Mouse (Mus musculus): ENCODE results near the gene Pde8a. TPM values are rescaled to one million over a fixed set of nuclear protein-coding genes. Genes with fewer than 3 reads are reported as not detected.

The Pde8a gene
- not detected in 2 replicates for polyA plus RNA-seq (2012)

DNA sequence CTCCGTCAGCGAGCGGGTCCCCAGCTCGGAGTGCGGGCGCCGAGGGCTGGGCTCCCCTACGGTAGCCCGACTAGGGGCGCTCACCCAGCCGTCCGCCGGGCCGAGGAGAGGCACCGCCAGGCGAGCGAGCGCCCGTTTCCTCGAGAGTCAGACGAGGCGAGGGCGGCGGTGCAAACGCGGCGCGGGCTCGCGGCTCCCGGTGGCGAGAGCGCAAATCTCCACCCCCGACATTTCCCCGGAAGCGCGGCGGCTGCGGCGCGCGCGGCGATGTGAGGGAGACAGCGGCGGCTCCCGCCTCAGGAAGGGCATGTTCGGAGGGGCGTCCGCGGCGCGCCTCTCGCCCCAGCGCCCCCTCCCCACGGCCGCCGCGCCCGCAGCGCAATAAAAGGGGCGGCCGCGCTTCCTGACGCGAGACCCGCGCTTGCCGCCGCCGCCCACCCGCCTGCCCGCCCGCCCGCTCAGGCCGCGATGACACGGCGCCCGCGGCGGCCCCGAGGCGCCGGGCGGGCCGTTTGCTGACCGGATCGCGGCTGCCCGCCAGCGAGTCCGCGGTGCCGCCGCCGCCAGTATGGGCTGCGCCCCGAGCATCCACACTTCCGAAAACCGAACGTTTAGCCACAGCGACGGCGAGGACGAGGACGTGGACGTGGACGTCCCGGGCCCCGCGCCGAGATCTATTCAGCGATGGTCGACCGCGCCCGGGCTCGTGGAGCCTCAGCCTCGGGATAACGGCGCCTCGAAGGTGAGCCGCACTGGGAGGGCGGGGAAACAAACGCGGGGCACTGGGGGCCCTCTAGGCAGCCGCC is at the start of gene Pde8a:
Gene Pde8a (plus strand): TSS at position 250 of the 806 bp plus-strand sequence.
- no peak for TF ChIP-seq GATA1 (IDR thresholded peaks at IDR 0.05; ENCODE audit: low read length)

DNA sequence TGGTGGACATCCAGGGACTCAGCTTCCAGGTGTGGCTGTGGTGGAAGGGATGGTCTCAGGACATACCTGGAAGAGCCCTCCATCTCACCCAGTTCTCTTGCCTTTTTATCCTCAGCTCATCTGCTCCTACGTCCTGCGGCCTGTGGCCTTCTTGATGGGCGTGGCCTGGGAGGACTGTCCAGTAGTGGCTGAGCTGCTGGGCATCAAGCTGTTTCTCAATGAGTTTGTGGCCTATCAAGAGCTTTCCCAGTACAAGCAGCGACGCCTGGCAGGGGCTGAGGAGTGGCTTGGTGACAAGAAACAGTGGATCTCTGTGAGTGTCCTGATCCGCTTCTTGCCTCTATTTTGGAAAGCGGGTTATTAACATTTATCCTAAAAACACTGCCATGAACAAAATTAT is 49.0 kb upstream of the Pde8a start:
- TF ChIP-seq GATA1 (IDR thresholded peaks at IDR 0.05; ENCODE audit: low read length), result no peak

DNA sequence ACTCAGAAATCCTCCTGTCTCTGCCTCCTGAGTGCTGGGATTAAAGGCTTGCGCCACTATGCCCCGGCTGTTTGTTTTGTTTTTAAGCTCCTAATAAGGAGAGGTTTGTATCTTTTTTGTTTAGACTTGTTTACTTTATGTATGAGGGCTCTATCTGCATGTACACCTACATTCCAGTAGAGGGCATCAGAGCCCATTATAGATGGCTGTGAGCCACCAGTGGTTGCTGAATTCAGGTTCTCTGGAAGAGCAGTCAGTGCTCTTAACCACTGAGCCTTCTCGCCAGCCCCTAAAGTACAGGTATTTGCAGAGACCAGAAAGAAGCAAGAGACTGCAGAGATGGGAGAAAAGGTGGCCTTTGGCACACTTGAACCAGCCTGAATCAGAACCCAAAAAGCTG is 46.3 kb upstream of the Pde8a start:
- no peak for TF ChIP-seq GATA1 (IDR thresholded peaks at IDR 0.05; ENCODE audit: low read length)

DNA sequence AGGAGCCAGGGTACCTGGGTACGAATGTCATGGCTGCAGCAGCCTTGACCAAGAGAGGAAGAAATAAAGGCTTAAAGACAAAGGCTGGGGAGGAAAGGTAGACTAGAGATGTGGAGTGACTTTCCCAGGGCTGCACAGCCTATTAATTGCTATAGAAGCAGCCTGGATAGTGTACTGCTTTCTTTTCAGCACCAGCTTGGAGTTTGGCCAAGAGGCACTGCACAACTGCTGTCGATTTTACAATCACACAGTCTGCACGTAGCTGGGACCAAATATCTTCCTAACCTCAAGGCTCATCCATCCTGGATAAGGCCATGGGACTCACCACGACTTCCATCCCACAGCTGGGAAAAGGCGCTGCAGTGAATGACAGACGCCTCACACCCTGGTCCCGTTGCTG is 44.0 kb upstream of the Pde8a start:
- TF ChIP-seq GATA1 (IDR thresholded peaks at IDR 0.05; ENCODE audit: low read length), result no peak

DNA sequence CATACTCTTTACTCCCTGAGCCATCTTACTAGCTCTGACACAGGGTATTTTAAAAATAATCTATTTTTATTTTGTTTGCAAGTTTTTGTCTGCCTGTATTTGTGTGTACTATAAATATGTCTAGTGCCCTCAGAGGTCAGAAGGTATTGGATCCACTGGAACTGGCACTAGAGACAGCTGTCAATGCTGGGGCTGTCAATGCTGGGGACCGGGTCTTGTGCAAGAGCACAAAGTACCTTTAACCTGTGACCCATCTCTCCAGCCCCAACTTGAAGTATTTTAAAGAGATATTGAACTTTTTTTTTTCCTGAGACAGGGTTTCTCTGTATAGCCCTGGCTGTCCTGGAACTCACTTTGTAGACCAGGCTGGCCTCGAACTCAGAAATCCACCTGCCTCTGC is 39.5 kb upstream of the Pde8a start:
- no peak for TF ChIP-seq GATA1 (IDR thresholded peaks at IDR 0.05; ENCODE audit: low read length)

DNA sequence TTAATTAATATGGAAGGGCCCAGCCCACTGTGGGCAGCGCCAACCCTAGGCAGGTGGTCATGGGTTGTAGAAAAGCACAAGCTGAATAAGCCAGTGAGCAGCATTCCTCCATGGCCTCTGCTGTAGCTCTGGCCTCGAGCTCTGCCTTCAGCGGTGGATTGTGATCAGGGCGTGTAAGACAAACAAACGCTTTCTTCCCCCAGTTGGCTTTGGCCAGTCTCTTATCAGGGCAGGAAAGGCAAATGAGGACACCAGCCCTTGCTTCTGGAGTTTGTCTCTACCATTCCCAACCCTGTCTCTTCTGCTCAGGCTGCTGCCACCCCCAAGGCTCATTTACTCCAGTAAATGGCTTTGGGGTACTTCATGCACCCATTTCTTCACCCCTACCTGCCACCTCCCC is 38.7 kb upstream of the Pde8a start:
- no peak for TF ChIP-seq GATA1 (IDR thresholded peaks at IDR 0.05; ENCODE audit: low read length)

DNA sequence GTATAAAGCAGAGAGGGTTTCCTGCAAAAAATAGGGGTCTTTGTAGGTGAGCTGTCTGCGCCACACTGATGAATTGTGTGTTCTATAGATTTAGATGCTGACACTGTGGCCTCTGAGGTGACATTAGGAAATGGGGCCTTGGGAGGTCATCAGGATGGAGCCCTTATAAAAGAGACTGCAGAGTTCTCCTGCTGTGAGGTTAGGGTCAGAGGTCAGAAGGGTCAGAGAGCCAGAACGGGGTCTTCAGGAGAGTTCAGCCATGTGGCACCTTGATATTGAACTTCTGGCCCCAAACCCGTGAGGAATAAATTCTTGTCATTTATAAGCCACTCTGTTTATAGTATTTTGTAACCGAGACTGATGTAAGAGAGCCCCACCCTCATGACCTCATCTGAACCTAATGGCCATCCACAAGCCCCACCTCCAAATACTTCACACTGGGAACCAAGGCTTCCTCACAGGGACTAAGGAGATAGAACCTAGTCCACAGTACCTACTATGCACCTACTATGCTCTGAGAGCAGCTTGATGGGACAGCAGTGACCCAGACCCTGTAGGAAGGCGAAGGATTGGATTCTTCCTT is 37.1 kb upstream of the Pde8a start:
- no peak for TF ChIP-seq GATA1 (IDR thresholded peaks at IDR 0.05; ENCODE audit: low read length)

DNA sequence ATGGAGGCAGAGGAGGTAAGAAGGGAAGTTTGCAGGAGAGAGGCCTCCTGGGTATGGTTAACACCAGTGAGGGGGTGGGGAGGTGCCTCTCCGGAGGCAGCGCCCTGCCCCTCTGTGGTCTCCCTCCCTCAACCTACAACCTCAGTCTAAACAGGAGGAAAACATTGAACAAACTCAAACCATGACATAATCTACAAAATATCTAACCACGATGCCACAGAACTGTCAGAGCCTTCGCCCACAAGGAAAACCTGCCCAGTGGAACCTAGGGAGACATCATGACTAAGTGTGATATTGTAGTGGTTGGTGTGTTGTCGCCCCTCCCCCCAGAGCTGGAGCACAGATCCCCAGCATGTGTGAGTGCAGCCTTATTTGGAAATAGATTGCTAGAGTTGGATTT is 33.9 kb upstream of the Pde8a start:
- TF ChIP-seq GATA1 (IDR thresholded peaks at IDR 0.05; ENCODE audit: low read length), result no peak

DNA sequence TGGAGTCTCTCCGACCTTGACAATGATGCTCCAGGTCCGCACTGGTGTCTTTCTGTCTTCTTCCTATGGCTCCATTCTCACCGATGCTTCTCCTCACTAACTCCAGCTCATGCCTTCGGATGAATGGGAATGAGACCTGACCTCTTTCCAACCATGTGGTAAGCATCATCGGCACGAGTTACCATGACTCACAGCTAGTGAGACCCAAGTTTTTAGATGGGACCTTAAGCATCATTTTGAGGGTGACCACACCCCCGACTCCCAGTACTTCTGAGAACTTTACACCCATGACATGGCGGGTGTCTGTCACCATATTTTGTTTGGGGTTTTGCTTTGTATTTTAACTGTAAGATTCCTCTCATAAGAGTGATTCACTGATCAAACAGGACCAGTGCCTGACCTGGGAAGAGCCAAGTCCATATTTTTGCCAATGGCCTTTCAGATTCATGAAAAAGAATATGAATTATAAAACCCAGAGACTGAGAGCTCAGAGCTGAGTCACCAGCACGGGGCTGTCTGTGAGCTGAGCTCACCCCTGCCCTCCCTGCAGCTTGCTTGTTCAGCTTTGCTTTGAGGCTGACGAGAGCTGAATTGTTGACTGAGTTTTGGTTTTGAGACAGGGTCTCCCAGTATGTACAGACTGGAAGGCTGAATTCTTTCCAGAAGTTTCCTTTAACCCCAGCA is 30.8 kb upstream of the Pde8a start:
- no peak for TF ChIP-seq GATA1 (IDR thresholded peaks at IDR 0.05; ENCODE audit: low read length)

DNA sequence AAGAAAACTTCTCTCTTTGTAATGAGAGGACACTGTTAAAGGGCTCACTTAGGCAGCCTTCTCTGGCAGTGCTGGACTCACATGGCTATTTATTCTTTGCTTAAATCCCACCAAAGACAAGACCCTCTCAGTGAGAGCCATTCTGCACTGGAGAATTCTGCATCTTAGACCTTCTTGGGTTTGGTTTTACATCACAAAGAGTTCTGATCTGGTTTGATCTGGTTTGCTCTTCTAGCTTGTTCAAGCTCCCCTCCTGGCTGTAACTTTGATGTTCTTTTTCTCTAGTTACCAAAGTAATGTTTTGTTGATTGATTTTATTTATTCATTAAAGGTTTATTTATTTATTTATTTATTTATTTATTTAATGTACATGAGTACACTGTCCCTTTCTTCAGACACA is 30.2 kb upstream of the Pde8a start:
- no peak for TF ChIP-seq GATA1 (IDR thresholded peaks at IDR 0.05; ENCODE audit: low read length)

DNA sequence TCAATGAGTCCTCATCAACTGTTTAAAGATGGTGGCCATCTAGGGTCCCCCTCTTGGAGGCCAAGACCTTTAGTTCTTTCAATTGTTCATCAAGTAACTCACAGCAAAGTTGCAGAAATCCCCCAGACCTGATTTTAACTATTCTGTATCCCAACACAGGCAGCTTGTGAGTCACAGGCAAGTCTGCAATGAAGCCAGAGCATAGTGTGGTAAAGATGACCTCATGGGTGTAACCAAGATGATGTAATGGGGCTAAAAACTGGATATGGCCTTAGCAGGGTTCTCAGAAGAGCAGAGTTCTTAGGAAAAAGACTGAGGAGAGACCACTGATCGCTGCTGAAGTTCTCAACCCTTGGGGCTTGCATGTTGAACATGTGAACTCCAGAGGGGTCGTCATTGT is 29.3 kb upstream of the Pde8a start:
- no peak for TF ChIP-seq GATA1 (IDR thresholded peaks at IDR 0.05; ENCODE audit: low read length)

DNA sequence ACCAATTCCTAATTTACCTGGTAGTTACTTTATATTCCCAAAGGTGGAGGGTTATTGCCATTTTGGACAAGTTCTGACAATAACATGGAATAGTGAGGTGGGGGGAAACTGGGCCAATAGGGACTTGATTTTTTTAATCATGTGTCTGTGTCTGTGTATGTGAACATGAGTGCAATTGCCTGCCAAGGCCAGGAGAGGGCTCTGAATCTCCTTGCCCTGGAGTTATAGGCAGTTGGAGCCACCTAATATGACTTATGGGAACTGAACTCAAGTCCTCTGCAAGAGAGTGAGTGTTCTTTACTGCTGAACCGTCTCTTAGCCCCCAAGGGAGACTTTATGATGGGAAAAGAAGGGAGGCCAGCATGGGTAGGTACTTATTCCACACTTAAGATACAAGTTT is 28.7 kb upstream of the Pde8a start:
- TF ChIP-seq GATA1 (IDR thresholded peaks at IDR 0.05; ENCODE audit: low read length), result no peak

DNA sequence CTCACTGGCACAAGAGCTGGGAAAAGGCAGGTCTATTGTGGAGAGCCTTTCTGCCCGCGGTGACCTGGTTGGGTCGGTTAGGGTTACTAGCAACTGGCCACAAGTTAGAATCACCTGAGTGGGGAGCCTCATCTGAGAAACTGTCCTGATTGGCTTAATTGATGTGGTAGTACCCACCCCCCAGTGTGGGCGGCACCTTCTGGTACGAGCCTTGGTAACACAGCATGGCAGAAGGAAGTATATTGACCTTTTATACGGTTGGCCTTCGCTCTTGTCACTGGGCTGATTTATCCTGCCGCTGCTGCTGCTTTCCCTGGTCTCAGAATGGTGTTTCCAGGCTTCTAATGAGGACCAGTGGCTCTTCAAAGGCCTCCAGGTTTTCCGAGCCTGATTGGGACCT is 24.2 kb upstream of the Pde8a start:
- TF ChIP-seq GATA1 (IDR thresholded peaks at IDR 0.05; ENCODE audit: low read length), result no peak

DNA sequence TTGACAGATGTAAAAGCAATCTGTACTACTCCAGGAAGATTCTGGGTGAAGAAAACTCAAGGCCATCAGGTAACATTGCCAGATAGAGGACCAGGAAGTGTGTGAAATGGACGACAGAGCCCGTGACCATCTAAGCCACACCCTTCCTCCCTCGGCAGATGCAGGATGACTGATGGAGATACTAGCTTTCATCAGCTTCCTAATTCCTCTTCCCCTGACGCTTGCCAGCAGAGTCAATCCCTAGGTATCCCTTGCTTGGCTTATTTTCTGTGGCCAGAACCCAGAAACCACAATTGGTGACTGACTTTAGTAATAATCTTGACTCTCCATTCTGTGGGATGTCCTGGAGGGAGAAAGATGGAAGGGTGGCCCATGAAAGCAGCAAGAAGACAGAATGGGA is 17.9 kb upstream of the Pde8a start:
- no peak for TF ChIP-seq GATA1 (IDR thresholded peaks at IDR 0.05; ENCODE audit: low read length)

DNA sequence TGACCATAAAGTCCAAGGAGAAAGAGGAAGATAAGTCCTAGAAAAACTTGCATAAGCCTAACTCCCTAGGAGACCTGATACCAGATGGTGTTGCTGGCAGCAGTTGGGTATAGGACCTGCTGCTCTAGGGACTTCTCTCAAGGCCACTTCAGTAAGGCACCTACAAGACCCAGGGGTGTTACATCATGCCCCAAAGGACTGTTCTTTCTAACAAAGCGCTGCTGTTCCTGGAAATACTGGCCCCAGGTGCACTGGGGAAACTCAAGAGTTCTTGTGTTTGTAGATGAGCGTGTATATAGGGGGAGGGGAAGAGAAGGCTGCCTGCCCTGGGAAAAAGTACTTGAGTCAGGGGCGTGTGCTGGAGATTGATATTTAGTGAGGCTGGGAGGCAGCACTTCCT is 16.6 kb upstream of the Pde8a start:
- no peak for TF ChIP-seq GATA1 (IDR thresholded peaks at IDR 0.05; ENCODE audit: low read length)

DNA sequence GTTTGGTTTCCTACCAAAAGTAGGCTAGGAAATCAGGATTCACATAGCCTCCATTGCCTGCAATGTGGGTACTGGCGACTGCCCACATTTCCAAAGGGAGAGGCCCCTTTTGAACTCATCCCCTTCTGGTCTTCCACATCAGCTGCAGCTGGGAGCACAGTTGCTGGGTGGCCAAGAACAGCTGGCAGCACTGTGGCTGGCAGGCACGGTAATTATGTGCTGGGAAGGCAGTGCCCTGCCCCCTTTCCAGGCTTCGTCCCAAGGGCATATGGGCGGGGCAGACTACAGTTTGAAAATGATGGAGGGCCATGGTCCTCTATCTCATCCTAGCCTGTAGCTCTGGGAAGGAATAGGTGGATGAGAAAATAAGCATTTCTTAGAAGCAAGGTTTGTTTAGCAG is 14.9 kb upstream of the Pde8a start:
- TF ChIP-seq GATA1 (IDR thresholded peaks at IDR 0.05; ENCODE audit: low read length), result no peak

DNA sequence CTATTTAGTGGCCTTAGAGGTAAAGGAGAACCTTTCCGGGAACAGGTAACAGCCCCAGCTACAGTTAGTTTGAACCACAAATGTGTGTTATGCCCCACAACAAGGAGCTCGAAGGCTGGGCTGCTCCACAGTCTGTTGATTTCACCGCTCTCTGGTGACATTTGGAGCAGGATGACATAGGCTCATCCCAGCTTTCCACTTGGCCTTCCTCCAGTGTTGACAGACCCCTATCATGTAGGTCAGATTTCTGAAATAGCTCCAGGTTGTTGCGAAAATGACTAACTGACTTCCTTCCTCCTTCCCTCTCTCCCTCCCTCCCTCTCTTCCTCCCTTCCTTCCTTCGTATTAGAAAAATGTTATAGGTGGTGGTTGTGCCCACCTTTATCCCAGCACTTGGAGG is 14.3 kb upstream of the Pde8a start:
- no peak for TF ChIP-seq GATA1 (IDR thresholded peaks at IDR 0.05; ENCODE audit: low read length)
